Mouse (Mus musculus) c-Kit-positive CD71-positive TER-119-positive erythroid progenitor cells, embryonic 14.5 days (primary cell): ENCODE measurements around the gene Pak4.
A peak's percentile ranks its signal among the peaks of the same experiment; 100 is the strongest.
"Not testable (repeated sequence)": the region's sequence is repeated elsewhere in the genome, so short reads cannot be mapped to it uniquely, and the experiment has no call there.

Source experiments
- DNase-seq: peaks from one replicate; pipeline ENCODE4 v3.0.0-alpha.2; 2013; ENCODE audit warnings: low spot score

Pak4 gene

GRCm38 (mm10) chr7:28561967-28562366 is 36.0 kb downstream of the Pak4 start:
- DNase-seq = no peak

GRCm38 (mm10) chr7:28560856-28561255 is 37.1 kb downstream of the Pak4 start:
- DNase-seq = no peak

DNA sequence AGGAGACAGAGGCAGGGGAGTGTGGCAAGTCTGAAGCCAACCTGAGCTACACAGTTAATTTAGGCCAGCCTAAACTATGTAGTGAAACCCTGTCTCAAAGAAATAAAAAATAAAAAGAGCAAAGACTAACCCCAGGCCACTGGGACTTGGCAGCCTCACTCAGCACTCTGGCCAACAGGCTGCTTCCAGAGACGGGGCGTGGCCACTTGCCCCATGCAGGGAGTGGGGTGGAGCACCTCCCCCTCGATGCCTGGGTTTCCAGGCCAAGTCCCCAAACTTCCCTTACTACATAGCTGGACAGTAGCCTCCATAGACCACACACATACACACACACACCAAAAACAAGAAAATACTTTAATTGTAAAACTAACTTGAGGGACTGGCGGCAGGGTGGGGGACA is 39.5 kb downstream of the Pak4 start:
- DNase-seq = no peak

GRCm38 (mm10) chr7:28557708-28558107 is 40.3 kb downstream of the Pak4 start:
- DNase-seq = no peak

- no peak for DNase-seq
These were observed 40.9 kb downstream of the Pak4 start for GRCm38 (mm10) chr7:28557069-28557468.

DNA sequence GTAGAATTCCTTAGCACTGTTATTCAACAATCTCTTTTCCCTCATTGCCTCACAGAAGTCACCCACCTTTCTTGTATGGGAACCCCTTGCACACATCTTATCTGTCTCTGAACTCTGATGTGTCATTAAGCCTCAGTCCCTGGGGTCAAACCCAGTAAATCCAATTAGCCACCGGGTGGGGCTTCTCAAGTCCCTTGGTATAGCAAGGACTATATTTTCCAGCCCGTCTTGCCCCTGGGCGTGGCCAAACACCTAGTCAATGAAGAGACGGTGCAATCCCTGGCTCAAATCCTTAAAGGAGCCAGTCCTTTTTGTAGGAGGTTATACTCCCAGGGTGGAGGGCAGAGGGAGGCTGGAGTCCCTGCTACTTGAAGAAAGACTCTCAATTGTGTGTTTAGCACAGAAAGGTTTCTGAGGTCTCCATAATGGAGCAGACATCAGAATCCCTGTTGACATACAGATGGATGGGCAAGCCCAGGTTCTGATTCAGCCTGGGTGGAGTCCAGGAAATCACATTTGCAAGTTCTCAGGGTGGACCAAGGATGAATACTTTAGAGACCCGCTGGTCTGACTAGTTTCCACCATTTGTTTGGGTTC is 41.9 kb downstream of the Pak4 start:
- DNase-seq = no peak

- DNase-seq = no peak
These were observed 44.9 kb downstream of the Pak4 start for GRCm38 (mm10) chr7:28553076-28553475.

GRCm38 (mm10) chr7:28547628-28548027 is 50.4 kb downstream of the Pak4 start:
- DNase-seq = no peak

DNA sequence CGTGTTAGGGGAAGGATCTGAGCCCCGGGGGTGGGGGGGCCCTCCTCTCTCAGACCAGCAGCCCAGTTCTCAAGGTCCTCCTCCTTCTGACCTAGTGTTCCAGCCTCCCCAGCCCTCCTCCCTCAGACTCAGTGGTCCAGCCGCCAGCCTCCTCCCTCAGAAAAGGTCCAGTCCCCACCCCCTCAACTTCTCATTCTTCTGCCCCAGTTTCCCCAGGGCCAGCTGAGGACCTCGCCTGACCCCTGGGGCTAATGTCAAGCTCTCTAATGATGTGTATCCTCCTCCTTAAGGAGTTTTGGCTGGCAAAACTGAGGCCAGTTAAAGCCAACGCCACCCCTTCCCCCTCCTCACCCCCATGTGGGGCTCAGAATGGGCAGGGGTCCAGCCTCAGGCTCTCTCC is 50.8 kb downstream of the Pak4 start, which contains the start of gene Nccrp1:
Gene Nccrp1 (minus strand): TSS at position 101 of the 400 bp plus-strand sequence.
- DNase-seq = no peak

- no peak for DNase-seq
These were observed 51.3 kb downstream of the Pak4 start for GRCm38 (mm10) chr7:28546649-28547048.

DNA sequence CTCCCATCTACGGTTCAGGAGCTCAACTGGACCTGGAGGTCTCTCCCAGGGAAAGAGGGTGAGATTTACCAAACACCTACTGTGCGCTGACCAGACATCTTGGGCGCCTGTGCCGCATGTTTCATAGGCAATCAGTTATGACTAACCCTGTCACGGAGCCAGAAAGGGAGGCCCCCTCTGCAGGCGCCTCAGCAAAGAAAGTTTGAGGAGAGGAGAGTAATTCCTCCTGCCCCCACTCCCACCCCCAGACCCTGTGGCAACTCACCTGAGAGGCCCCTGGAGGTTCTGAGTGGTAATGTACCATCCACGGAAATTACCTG is 52.1 kb downstream of the Pak4 start:
- no peak for DNase-seq

- DNase-seq = no peak
These were observed 52.7 kb downstream of the Pak4 start for GRCm38 (mm10) chr7:28545048-28545890.

- no peak for DNase-seq
These were observed 53.9 kb downstream of the Pak4 start for GRCm38 (mm10) chr7:28544051-28544601.

DNA sequence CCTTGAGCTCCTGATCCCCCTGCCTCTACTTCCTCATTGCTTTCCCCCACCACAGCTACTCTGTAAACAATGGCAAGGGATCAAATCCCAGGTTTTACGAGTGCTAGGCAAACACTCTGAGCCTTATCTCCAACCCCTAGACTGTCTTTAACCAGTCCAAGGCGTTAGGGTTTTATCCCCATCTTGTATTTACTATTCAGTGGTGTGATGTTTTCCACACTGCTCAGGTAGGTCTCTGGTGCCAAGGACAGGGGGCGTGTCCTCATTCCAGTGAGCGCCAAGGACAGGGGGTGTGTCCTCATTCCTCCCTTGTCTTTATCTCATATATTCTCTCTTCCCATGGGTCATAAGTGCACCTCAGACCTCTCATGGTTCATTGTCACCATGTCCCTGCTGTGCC is 57.5 kb downstream of the Pak4 start, which contains the start of gene Sycn:
Gene Sycn (plus strand): TSS at position 360 of the 400 bp plus-strand sequence.
- DNase-seq = no peak

- DNase-seq = not testable (repeated sequence)
These were observed 59.1 kb downstream of the Pak4 start for GRCm38 (mm10) chr7:28538886-28539285.

GRCm38 (mm10) chr7:28532005-28532404 is 66.0 kb downstream of the Pak4 start:
- DNase-seq = no peak

DNA sequence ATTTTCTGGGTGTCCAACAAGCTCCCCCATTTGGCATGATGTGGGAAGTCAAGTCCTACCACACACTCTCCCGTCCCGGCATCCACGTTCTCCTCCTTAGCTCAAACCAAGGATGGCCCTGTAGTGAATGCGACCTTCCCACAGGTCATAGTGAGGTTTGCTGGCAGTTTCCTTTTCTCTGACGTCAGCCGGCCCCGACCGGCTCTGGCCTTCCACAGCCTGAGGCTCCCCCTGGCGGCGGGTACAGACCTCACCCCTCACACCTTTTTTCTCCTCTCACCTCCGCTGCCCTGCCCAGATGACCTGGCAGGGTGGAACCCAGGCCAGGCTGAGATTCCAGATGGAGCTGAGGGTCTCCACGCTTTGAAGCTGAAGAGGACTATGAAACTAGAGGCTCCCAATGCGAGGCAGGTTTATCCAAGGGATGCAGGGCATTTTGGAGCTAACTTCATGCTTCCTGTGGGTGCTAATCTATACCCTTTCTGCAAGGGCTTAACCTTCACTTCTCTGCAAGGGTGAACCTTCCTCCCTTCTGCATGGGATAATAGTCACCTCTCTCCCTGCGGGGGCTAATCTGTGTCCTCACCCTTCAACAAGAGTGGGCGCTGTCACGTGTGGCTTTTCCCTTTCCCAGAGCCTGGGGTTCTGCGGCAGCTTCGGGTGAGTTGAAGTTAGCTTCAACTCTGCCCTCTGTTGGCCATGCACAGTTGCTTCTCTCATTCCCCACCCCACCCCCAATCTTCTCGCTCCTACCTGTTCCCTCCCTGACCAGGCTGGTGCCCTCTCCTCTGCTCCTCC is 69.9 kb downstream of the Pak4 start:
- peak; percentile 67 for DNase-seq

DNA sequence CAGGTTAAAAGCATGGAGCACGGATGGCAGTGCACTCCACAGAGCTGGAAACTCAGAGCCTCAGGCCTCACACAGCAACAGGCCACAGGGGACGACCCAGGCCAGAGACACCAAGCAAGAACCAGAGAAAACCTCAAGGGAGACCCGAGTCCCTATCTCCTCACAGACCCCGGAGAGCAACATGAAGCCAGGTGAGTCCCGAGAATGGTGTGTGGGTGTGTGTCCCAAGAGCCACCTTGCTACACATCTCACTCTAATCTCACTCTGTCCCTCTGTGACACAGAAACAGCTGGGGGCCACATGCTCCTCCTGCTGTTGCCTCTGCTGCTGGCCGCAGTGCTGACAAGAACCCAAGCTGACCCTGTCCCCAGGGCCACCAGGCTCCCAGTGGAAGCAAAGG is 75.4 kb downstream of the Pak4 start, which contains the start of gene Ifnl3:
Gene Ifnl3 (plus strand): TSS at position 301 of the 400 bp plus-strand sequence.
- DNase-seq = not testable (repeated sequence)

DNA sequence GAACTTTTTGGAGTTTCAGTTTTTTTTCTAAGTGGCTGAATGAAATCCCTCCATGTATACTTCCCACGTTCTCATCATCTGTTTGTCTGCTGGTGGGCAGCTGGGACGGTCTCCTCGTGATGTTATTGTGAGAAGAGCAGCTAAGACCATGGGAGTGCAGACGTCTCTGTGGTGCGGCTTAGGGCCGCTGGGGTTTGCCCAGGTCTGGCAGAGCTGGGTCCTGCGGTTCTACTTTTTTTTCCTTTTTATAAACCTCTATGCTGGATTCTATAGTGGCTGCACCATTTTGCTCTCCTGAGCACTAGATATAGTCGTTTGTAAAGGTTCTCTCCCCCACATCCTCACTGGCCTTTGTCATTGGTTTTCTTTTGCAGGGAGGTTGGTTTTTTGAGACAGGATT is 86.5 kb downstream of the Pak4 start:
- DNase-seq = no peak

DNA sequence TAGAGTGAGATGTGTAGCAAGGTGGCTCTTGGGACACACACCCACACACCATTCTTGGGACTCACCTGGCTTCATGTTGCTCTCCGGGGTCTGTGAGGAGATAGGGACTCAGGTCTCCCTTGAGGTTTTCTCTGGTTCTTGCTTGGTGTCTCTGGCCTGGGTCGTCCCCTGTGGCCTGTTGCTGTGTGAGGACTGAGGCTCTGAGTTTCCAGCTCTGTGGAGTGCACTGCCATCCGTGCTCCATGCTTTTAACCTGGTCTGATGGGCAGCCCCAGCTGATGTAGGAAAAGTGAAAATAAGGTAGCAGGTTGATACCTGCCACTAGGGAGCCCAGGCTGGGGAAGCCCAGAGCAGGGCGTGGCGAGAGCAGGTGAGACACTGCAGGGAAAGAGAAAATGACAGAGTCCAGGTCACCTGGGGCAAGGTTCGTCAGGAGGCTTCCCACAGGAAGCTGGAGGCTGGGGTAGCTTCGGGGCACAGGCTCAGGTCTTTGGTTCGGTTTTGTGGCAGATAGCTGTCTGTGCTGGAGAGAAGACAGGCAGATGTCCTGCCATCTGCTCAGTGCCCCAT is 87.5 kb downstream of the Pak4 start, which contains the start of gene Ifnl2:
Gene Ifnl2 (minus strand): TSS at position 51 of the 570 bp plus-strand sequence.
- DNase-seq = not testable (repeated sequence)

DNA sequence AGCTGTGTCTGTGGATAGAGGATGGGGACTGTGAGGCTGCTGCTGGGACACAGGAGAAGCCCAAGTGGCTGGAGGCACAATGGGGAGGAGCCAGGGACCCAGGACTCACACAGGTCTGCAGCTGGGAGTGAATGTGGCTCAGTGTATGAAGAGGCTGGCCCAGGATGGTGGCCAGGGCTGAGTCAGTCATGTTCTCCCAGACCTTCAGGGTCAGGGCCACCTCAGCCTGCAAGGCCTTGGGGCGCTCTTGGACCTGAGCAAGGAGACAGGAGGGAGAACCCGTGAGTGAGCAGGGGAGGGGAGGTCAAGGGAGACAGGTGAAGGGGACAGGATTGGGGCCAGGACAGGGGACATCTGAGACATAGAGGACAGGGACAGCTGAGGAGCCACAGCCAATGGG is 88.9 kb downstream of the Pak4 start:
- DNase-seq = not testable (repeated sequence)
